Mouse (Mus musculus) adrenal gland, postnatal 10 days (tissue): ENCODE measurements around the gene Pip5kl1. TPM values are rescaled to one million over a fixed set of nuclear protein-coding genes. Genes with fewer than 3 reads are reported as not detected.

Source experiments
- DNase-seq: peaks from one replicate; pipeline ENCODE4 v3.0.0; 2021; ENCODE audit warnings: mixed read lengths
- long read RNA-seq, 2 experiments: library from polyadenylated mRNA; stranded (forward); transcript quantifications; one replicate each; pipeline ENCODE4 v2.0.0; 2021
- total RNA-seq, 2 experiments: library from RNA; stranded (reverse); gene quantifications; 2 replicates each; pipeline ENCODE4 v1.2.3; 2021

The Pip5kl1 gene
- not detected for total RNA-seq
- long read RNA-seq, experiment 1 = 0 reads
- long read RNA-seq, experiment 2 = 0 reads

GRCm38 (mm10) chr2:32574497-32574896 lies at the start of gene Pip5kl1:
Pip5kl1 (plus strand) TSS chr2:32574797.
- no peak for DNase-seq

DNA sequence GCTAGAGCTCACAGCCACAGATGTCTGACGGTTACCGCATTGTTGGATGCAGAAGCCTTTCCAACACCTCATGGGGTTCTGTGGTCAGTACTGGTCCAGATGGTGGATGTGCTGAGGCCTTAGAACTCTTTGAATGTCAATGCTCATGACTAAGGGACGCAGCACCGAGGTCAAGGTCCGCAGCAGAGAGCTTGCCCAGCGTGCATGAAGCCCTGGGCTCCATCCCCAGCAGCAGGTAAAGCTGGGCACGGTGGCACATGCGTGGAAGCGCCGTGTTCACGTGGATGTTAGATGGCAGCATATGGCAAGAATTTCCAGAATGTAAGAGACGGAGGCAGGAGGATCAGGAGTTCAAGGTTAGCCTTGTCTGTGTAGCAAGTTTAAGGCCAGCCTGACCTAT lies 48.8 kb upstream of the Pip5kl1 start:
- no peak for DNase-seq

- DNase-seq = peak; percentile 77
These were observed 47.1 kb upstream of the Pip5kl1 start for GRCm38 (mm10) chr2:32527468-32527966.

- DNase-seq = no peak
These were observed 46.3 kb upstream of the Pip5kl1 start for GRCm38 (mm10) chr2:32528326-32528725.

GRCm38 (mm10) chr2:32530479-32530878 lies 44.1 kb upstream of the Pip5kl1 start:
- DNase-seq = no peak

GRCm38 (mm10) chr2:32533163-32533562 lies 41.4 kb upstream of the Pip5kl1 start:
- peak; percentile 26 for DNase-seq

GRCm38 (mm10) chr2:32534061-32534732 lies 40.4 kb upstream of the Pip5kl1 start:
- peak; percentile 67 for DNase-seq

- DNase-seq = peak; percentile 99
These were observed 39.7 kb upstream of the Pip5kl1 start, which contains the start of gene Fam102a for GRCm38 (mm10) chr2:32534733-32535471. Fam102a (plus strand) TSS chr2:32535332.

GRCm38 (mm10) chr2:32535501-32535991 lies 39.1 kb upstream of the Pip5kl1 start:
- peak; percentile 70 for DNase-seq

- DNase-seq = peak; percentile 53
These were observed 38.4 kb upstream of the Pip5kl1 start for GRCm38 (mm10) chr2:32536086-32536633.

- peak; percentile 72 for DNase-seq
These were observed 37.8 kb upstream of the Pip5kl1 start for GRCm38 (mm10) chr2:32536634-32537359.

DNA sequence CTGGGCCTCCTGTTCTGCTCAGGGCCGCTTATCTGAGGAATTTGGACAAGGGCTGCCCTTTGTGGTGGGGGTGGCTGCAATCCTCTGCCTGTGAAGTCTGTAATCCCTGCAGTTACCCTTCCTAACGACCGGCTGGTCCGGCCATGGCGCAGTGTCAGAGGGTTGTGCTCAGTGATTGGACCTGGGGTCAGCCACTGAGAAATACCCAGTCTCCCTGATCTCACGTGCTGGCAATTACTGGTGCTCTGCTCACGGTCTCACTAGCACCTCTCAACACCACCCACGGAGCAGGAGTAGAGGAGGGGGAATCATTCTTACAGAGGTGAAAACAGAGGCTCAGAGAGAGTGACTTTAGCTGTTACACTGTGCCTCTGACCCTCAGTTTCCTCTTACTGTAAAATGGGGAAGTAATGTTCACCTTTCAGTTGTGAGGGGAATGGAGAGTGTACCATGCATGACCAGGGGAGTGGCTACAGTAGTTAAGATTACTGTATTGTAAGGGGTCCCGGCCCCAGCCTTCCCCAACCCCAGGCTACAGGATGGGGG lies 37.2 kb upstream of the Pip5kl1 start:
- DNase-seq = peak; percentile 42

DNA sequence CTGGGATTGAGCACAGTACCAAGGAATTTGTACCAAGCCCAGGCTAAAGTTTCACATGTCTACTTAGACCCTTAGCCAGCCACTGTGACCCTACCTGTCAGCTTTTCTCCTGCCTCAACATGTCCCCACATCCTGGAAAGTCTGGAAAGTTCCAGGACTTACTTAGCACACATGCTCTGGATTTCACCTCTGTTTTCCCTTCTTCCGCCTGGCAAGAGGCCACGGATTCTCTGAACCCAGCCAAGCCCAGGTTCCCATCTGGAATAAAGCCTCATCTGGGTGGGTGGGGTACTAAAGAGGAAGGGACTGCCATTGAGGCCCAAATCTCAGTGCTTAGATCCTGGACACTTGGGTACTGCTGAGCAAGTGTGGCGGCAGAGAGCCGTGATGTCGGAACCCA lies 36.7 kb upstream of the Pip5kl1 start:
- peak; percentile 26 for DNase-seq

DNA sequence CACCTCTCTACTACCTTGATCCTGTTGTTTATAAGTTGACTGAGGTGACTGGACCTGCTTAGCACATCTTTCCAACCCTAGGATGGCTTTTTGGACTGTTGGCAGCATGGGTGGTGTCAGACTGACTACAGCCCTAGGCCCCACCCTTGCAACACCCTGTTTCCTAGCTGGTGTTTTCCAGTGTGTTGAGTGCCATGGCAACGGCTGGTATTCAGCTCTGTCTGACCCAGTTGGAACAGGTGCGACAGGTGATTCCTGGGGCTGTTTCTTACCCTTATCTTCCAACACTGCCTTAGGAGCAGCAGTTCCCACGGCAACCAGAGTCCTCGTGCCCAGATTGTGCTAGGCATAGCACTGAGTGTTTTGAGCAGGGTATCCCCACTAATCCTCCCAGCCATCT lies 36.1 kb upstream of the Pip5kl1 start:
- DNase-seq = no peak

DNA sequence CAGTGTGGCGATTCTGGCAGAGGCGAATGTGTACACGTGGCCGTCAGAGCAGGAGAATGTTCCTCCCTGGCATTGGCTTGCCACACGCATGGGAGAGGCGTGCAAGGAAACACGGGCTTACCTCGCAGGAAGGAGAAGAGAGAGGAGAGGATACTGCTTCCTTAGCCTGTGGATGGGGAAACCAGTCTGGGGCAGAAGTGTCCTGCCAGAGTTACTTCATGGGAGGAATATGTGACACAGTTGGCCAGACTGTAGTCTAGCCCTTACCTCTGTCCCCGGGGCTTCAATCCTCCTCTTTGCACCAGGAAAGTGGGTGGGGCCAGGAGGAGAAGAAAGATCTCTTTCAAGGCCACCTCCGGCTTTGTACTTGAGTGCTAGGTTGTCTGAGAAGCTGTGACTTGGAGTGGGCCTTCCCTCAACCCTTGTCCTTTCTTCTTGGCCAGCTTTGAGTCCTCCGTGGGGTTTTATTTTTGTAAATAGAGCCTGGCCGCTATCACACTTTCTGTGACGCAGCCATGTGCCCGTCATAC lies 35.1 kb upstream of the Pip5kl1 start:
- peak; percentile 49 for DNase-seq

DNA sequence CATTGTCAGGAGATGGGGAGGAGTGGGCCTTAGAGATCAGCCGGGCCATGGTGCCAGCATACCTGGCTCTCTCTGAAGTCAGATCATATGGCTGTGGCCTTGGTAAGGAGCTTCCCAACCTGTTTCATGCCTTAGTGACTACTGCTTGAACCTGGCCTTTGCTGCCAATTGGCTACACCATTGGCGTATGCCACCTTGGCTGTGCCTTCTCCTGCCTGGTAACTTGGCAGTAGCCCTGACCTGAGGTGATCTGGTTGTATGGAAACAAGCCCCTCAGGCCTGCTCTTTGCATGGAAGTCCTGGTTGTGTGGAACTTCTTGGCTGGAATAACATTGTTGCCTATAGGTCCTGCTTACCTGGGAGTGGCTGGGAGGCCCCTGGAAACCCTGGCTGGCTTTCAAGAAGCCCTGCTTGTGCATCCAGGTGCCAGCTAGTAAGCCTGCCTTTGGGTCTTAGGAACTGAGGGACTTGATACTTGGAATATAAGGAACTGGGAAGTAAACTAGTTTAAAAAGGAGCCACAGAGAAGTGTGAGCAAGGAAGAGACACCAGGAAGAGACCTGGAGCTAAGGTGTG lies 33.2 kb upstream of the Pip5kl1 start:
- DNase-seq = no peak

DNA sequence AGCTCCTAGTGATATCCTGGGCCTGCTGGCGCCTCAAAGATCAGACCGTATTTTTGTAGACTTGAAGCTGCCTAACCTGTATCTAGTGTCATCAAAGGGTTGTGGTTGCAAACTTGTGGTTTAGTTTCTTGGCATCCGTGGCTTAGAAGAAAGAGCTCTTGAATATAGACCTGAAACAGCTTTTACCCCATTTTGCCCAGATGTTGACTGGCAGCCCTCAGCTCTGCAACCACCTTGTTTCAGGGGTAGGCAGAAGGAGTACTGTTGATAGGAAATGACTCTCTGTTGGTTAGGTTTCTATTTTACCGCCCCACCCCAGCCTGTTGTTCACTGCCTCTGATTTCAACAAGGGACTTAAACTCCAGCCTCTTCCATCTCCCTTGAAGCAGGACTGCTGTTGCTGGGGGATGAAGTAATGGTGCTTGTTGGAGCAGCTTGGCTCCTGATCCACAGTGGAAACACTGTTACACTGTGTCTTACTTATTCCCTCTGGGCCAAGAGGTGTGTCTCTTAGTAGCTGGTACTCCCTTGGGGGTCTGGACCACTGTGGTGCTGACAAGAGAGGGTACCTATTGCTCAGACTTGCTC lies 32.5 kb upstream of the Pip5kl1 start:
- DNase-seq = no peak

DNA sequence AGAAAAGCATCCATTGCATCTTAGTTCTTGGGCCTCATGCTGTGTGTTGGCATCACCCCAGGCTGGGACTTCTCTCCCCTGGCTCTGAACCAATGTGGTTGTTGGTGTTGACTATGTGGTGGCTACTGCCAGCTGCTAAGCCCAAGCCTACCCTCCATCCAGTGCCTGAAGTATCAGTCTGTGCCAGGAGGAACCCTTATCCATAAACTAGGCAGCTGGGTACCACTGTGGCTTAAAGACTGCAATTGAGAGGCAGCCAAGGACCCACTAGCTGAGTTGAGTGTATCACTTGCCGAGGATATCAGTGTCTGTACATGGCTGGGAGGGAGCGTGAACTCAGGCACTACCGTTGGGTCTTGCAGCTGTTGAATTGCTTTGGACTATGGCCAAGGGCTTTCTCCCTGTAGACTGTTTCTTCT lies 31.6 kb upstream of the Pip5kl1 start:
- no peak for DNase-seq

DNA sequence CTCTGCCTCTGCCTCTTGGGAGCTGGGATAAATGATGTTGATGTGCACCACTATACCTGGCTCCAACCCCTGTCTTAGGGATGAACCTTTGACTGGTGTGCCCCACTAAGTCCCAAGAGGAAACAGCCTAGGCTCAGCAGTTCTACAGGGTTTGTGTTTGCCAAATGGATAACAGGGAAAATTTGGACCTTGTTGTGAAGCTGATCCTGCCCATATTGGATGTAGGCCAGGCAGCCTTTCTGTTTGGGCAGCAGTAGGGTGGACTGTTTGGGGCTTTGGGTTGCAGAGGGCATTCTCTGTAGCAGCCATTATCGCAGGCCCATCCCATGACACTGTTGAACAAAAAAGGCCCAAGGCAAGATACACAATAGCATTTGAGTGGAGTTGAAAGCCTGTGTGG lies 27.6 kb upstream of the Pip5kl1 start:
- no peak for DNase-seq

DNA sequence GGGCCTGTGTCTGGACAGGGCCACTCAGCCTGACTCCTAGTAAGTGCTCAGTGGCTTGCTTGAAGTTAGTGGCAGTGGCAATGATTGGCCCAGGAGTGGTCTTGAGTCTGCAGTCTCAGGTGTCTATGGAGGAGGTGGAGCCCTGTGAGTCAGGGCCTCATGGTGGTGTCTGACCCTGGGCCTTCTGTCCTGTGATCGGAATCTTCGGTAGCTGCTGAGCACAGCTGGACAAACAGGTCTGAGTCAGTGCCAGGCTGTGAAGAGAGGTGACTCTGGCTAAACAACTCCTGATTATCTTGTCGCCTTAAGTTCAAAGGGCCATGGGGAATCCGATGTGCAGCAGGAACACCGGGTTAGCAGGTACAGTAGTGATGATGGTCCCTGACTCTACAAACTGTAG lies 27.2 kb upstream of the Pip5kl1 start:
- no peak for DNase-seq
